Mouse (Mus musculus) bone marrow macrophage, adult 2 months (primary cell): ENCODE data around the gene Fbxo4. TPM values are rescaled to one million over a fixed set of nuclear protein-coding genes. Genes with fewer than 3 reads are reported as not detected.

ENCODE experiments used
- H3K27ac ChIP-seq: 2 replicates; pipeline ENCODE4 v1.5.1; 2012; ENCODE audit warnings: low read depth, low read length; ENCODE audit not compliant: insufficient read depth
- H3K4me1 ChIP-seq: 2 replicates; pipeline ENCODE4 v1.6.1; 2012; ENCODE audit warnings: low read length; ENCODE audit not compliant: control insufficient read depth, insufficient read depth
- H3K4me3 ChIP-seq: 2 replicates; pipeline ENCODE4 v1.5.1; 2012; ENCODE audit warnings: mild to moderate bottlenecking, low read length, moderate library complexity; ENCODE audit not compliant: insufficient read depth
- CTCF ChIP-seq: IDR thresholded peaks from 2 replicates; pipeline ENCODE4 v1.5.1; 2012; ENCODE audit warnings: low read depth, mild to moderate bottlenecking, low read length, moderate library complexity
- POLR2A ChIP-seq: IDR thresholded peaks from 2 replicates; pipeline ENCODE4 v1.6.1; 2012; ENCODE audit warnings: mild to moderate bottlenecking, low read depth, low read length, borderline replicate concordance
- polyA plus RNA-seq: library from polyadenylated mRNA; stranded (reverse); fragments of >200 nt; gene quantifications from 2 replicates; pipeline ENCODE4 v1.2.4, GENCODE M21; 2012; ENCODE audit not compliant: missing spikeins, insufficient read depth, insufficient read length

Gene Fbxo4
- polyA plus RNA-seq, 1 experiment, result 20.1 TPM

- Histone ChIP-seq H3K4me1 (peaks cover 17% of the 10 kb centered on the region), H3K4me3 (no peak overlapping the region), H3K27ac (no peak overlapping the region)
- no peak for TF ChIP-seq POLR2A
- no peak for TF ChIP-seq CTCF
These were observed 41.3 kb upstream of the Fbxo4 start for GRCm38 (mm10) chr15:4020711-4021110.

- TF ChIP-seq POLR2A (no peak), CTCF (no peak)
- Histone ChIP-seq H3K4me1 (peaks cover 4% of the 10 kb centered on the region), H3K27ac (no peak overlapping the region), H3K4me3 (no peak overlapping the region)
These were observed 34.5 kb upstream of the Fbxo4 start for GRCm38 (mm10) chr15:4013873-4014272.

- no peak overlapping the region for H3K4me3 ChIP-seq
- H3K27ac ChIP-seq, result no peak overlapping the region
These were observed 21.2 kb upstream of the Fbxo4 start for GRCm38 (mm10) chr15:4000536-4000935.

GRCm38 (mm10) chr15:3999144-3999543 lies 19.8 kb upstream of the Fbxo4 start:
- peaks cover 22% of the 10 kb centered on the region for H3K4me1 ChIP-seq
- H3K4me3 ChIP-seq, result no peak overlapping the region
- no peak overlapping the region for H3K27ac ChIP-seq
- no peak for TF ChIP-seq CTCF
- no peak for TF ChIP-seq POLR2A

More at GRCm38 (mm10) chr15:4000536-4000935, 21.2 kb upstream of the Fbxo4 start:
- peaks cover 22% of the 10 kb centered on the region for H3K4me1 ChIP-seq
- no peak for TF ChIP-seq POLR2A
- TF ChIP-seq CTCF, result no peak

- Histone ChIP-seq H3K27ac (peak overlapping the region; percentile 97), H3K4me1 (peaks cover 25% of the 10 kb centered on the region), H3K4me3 (peak overlapping the region; percentile 74)
- TF ChIP-seq CTCF (no peak), POLR2A (no peak)
These were observed 17.1 kb upstream of the Fbxo4 start for GRCm38 (mm10) chr15:3996267-3997010.

- H3K27ac ChIP-seq, result peak within 1 kb of the TSS; percentile 98
- H3K4me3 ChIP-seq, result peak within 1 kb of the TSS; percentile 90
- H3K4me1 ChIP-seq, result peaks cover 24% of the 10 kb centered on the region
- 0 out of 2 replicates have a peak, but pooled peaks have one; percentile 22 for TF ChIP-seq POLR2A
- TF ChIP-seq CTCF, result no peak
These were observed 16.3 kb upstream of the Fbxo4 start, which contains the start of gene AW549877 for GRCm38 (mm10) chr15:3995448-3996266. AW549877 (minus strand) TSS chr15:3995744.

GRCm38 (mm10) chr15:3994852-3995447 lies 15.6 kb upstream of the Fbxo4 start:
- H3K4me3 ChIP-seq, result peak overlapping the region; percentile 90
- TF ChIP-seq POLR2A (no peak), CTCF (no peak)
- H3K27ac ChIP-seq, result peak overlapping the region; percentile 98
- peaks cover 20% of the 10 kb centered on the region for H3K4me1 ChIP-seq

- Histone ChIP-seq H3K27ac (no peak overlapping the region), H3K4me1 (peaks cover 3% of the 10 kb centered on the region), H3K4me3 (no peak overlapping the region)
- TF ChIP-seq POLR2A, result no peak
- no peak for TF ChIP-seq CTCF
These were observed 8.6 kb upstream of the Fbxo4 start for GRCm38 (mm10) chr15:3987981-3988380.

- no peak for TF ChIP-seq CTCF
- no peak for TF ChIP-seq POLR2A
- Histone ChIP-seq H3K4me3 (no peak overlapping the region), H3K4me1 (peaks cover 10% of the 10 kb centered on the region), H3K27ac (no peak overlapping the region)
These were observed 5.5 kb upstream of the Fbxo4 start for GRCm38 (mm10) chr15:3984876-3985275.
